Mouse (Mus musculus): ENCODE measurements around the gene March11. TPM values are rescaled to one million over a fixed set of nuclear protein-coding genes. Genes with fewer than 3 reads are reported as not detected.

March11 gene
- polyA plus RNA-seq, 1 experiment: not detected

DNA sequence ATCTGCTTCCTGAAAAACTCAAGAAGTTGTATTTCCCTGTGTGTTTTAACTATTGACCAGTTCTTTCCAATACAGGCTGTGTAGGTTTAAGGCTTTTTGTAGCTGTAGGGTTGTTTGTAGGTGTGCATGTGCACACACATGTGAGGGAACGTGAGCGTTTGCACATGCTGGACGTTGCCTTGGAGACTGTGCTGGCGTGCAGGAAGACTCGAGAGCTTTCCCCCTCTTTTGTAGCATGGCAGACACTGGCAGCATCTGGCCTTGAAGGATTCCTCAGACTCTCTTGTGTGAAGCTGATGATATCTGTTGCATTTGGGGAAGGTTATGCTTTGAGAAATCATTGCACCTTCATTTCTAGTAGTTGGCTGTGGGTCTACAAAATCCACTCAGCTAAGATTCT, 35.5 kb downstream of the March11 start:
- no peaks in the 10 kb centered on the region for H3K36me3 ChIP-seq (ENCODE audit: control insufficient read depth)
- peaks cover 5% of the 10 kb centered on the region; the same call in 1 of the 2 replicates for H3K9me3 ChIP-seq (ENCODE audit: control insufficient read depth, low read length)
- H3K4me1 ChIP-seq (ENCODE audit: control insufficient read depth): no peaks in the 10 kb centered on the region
- TF ChIP-seq TAL1 (IDR thresholded peaks at IDR 0.05; ENCODE audit: low read length): no peak
- TF ChIP-seq GATA1 (IDR thresholded peaks at IDR 0.05; ENCODE audit: low read length): no peak
- H3K27me3 ChIP-seq (ENCODE audit: control insufficient read depth): no peaks in the 10 kb centered on the region
- H3K4me3 ChIP-seq (replicated peaks): no peak overlapping the region

DNA sequence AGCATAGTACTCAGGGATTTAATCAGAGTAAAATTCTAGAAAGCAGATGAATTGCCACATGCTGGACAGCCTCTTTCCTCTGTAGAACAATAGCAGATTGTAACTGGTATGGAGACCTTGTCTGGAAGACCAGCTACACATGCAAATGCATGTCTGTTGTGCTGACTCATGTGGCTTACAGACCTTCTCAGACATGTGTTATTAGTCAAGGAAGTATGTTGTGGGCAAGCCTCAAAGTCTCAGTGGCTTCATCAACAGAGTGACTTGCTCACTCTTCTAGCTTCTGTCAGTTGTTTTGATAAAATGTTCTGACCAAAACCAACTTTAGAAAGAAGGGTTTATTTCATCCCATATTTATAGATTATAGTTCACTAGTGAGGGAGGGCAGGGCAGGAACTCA, 44.8 kb downstream of the March11 start:
- Histone ChIP-seq H3K9me3 (ENCODE audit: control insufficient read depth, low read length) (no peaks in the 10 kb centered on the region), H3K27me3 (ENCODE audit: control insufficient read depth) (no peaks in the 10 kb centered on the region), H3K4me1 (ENCODE audit: control insufficient read depth) (no peaks in the 10 kb centered on the region), H3K4me3 (replicated peaks) (no peak overlapping the region), H3K36me3 (ENCODE audit: control insufficient read depth) (no peaks in the 10 kb centered on the region)
- TF ChIP-seq TAL1 (IDR thresholded peaks at IDR 0.05; ENCODE audit: low read length) (no peak), GATA1 (IDR thresholded peaks at IDR 0.05; ENCODE audit: low read length) (no peak)

DNA sequence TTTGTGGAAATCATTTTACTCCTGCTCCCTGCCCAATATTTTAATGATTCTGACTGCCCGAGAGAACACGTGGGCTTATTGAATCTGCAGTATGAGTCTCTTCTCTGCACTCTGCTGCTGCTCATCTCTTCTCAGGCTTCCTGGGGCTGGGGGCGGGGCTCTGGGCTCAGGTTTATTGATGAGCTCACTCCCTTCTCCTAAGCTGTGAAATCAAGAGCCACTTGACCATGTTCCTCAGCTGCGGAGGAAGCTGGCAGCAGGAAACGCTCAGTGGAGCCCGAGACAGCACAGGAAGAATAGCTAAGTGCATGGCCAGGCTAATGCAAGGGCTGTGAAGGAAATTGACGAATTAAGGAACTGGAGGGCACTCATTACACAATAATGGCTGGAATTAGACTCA, 56.5 kb downstream of the March11 start:
- H3K36me3 ChIP-seq (ENCODE audit: control insufficient read depth): no peaks in the 10 kb centered on the region
- H3K9me3 ChIP-seq (ENCODE audit: control insufficient read depth, low read length): no peaks in the 10 kb centered on the region
- H3K4me1 ChIP-seq (ENCODE audit: control insufficient read depth): no peaks in the 10 kb centered on the region
- no peak overlapping the region for H3K4me3 ChIP-seq (replicated peaks)
- TF ChIP-seq TAL1 (IDR thresholded peaks at IDR 0.05; ENCODE audit: low read length) (no peak), GATA1 (IDR thresholded peaks at IDR 0.05; ENCODE audit: low read length) (no peak)
- H3K27me3 ChIP-seq (ENCODE audit: control insufficient read depth): no peaks in the 10 kb centered on the region

DNA sequence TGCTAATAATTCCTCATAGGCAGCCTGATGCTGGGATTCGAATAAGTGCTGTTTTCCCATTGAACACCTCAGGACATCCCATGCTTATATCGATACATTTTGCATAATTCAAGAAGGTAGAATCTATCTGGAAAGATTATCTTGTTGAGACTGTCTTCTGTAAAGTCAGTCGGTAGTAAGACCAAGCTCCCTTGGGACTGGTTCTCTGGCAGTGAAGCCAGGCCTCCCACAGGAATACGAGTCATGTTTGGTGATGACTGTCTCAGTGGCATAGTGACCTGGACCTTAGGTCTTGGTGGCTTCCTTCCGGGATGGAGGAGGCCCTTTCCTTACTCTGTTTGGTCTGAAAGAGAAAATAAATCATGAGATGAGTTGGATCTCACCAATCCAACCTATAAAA, 57.7 kb downstream of the March11 start:
- TF ChIP-seq GATA1 (IDR thresholded peaks at IDR 0.05; ENCODE audit: low read length) (no peak), TAL1 (IDR thresholded peaks at IDR 0.05; ENCODE audit: low read length) (no peak)
- Histone ChIP-seq H3K27me3 (ENCODE audit: control insufficient read depth) (no peaks in the 10 kb centered on the region), H3K4me1 (ENCODE audit: control insufficient read depth) (no peaks in the 10 kb centered on the region), H3K4me3 (replicated peaks) (no peak overlapping the region), H3K9me3 (ENCODE audit: control insufficient read depth, low read length) (no peaks in the 10 kb centered on the region), H3K36me3 (ENCODE audit: control insufficient read depth) (no peaks in the 10 kb centered on the region)

DNA sequence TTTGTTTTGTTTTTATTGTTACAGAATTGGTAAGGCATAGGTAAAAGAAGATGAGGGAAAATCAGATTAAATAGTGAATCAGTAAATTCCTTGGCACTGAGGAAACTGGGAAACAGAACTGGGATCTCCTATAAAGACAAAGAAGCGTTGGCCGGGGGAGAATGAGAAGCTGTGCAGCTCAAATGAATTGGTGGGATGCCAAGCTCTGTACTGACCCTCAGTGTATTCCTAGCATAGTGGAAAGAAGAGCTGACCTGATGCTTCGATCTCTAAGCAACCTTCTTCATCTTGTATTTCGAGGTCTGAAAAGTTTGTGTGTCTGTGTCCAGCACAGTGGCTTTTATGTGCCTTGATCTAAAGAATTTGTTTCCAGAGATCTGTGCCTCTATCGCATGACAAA, 64.9 kb downstream of the March11 start:
- Histone ChIP-seq H3K4me3 (replicated peaks) (no peak overlapping the region), H3K9me3 (ENCODE audit: control insufficient read depth, low read length) (no peaks in the 10 kb centered on the region), H3K36me3 (ENCODE audit: control insufficient read depth) (no peaks in the 10 kb centered on the region), H3K4me1 (ENCODE audit: control insufficient read depth) (no peaks in the 10 kb centered on the region), H3K27me3 (ENCODE audit: control insufficient read depth) (no peaks in the 10 kb centered on the region)
- TF ChIP-seq TAL1 (IDR thresholded peaks at IDR 0.05; ENCODE audit: low read length): no peak
- no peak for TF ChIP-seq GATA1 (IDR thresholded peaks at IDR 0.05; ENCODE audit: low read length)

DNA sequence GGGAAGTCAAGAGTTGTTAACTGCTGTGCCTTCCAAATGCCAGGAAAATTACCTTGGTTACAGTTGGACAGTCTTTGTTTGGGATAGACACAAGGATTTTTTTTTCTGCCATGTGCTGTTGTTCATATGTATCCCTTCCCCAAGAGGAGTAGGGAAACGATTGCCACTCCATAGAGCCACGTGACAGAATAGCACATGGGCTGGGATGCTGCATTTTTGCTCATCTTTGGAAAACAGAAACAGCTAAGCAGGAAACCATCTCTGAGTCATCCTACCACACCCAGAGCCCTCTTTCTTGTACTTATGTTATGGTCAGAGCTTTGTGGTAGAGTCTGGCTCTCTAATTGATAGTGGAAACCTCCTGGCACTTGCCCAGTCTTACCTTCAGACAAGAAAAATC, 65.4 kb downstream of the March11 start:
- TF ChIP-seq GATA1 (IDR thresholded peaks at IDR 0.05; ENCODE audit: low read length) (no peak), TAL1 (IDR thresholded peaks at IDR 0.05; ENCODE audit: low read length) (no peak)
- H3K36me3 ChIP-seq (ENCODE audit: control insufficient read depth): no peaks in the 10 kb centered on the region
- H3K4me1 ChIP-seq (ENCODE audit: control insufficient read depth): no peaks in the 10 kb centered on the region
- H3K4me3 ChIP-seq (replicated peaks): no peak overlapping the region
- no peaks in the 10 kb centered on the region for H3K9me3 ChIP-seq (ENCODE audit: control insufficient read depth, low read length)
- no peaks in the 10 kb centered on the region for H3K27me3 ChIP-seq (ENCODE audit: control insufficient read depth)

DNA sequence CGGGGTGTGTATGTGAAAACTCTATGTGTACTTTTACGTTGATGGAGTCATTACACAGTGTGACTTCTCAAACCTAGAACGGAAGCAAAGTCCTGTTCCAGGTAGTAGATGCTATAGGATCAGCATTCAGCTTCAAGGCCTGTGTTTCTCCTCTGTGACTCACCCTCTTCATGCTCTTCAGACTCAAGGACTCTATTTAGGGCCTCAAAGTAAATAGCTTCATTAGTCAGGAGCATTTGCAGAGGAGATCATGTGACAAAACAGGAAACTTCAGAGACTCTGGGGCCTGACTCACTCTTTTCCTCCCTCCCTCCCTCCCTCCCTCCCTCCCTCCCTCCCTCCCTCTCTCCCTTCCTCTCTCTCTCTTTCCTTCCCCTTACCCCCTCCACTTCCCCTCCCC, 66.1 kb downstream of the March11 start:
- Histone ChIP-seq H3K27me3 (ENCODE audit: control insufficient read depth) (no peaks in the 10 kb centered on the region), H3K36me3 (ENCODE audit: control insufficient read depth) (no peaks in the 10 kb centered on the region)

DNA sequence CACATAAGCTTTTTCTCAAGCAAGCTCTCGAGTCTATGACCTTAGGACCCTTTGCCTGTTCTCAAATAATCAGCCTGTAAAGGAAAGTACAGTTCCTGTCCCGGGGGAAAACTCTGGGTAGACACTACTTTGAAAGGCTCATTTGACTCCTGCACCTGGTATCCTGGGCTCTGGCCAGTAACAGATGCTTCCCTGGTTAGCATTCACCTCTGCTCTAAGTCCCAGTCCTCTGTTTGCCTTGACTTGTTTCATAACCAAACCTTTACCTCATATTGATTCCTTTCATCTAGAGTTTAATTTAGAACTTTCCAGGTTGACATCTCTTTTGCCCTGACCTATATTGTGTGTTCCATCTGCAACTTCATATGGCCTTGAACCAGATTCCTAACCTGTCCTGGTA, 68.5 kb downstream of the March11 start:
- Histone ChIP-seq H3K9me3 (ENCODE audit: control insufficient read depth, low read length) (no peaks in the 10 kb centered on the region), H3K4me3 (replicated peaks) (no peak overlapping the region), H3K4me1 (ENCODE audit: control insufficient read depth) (no peaks in the 10 kb centered on the region), H3K36me3 (ENCODE audit: control insufficient read depth) (no peaks in the 10 kb centered on the region), H3K27me3 (ENCODE audit: control insufficient read depth) (no peaks in the 10 kb centered on the region)
- TF ChIP-seq TAL1 (IDR thresholded peaks at IDR 0.05; ENCODE audit: low read length) (no peak), GATA1 (IDR thresholded peaks at IDR 0.05; ENCODE audit: low read length) (no peak)

More for the DNA sequence above, 66.1 kb downstream of the March11 start:
- Histone ChIP-seq H3K4me1 (ENCODE audit: control insufficient read depth) (no peaks in the 10 kb centered on the region), H3K4me3 (replicated peaks) (no peak overlapping the region), H3K9me3 (ENCODE audit: control insufficient read depth, low read length) (no peaks in the 10 kb centered on the region)
- TF ChIP-seq TAL1 (IDR thresholded peaks at IDR 0.05; ENCODE audit: low read length) (no peak), GATA1 (IDR thresholded peaks at IDR 0.05; ENCODE audit: low read length) (no peak)

DNA sequence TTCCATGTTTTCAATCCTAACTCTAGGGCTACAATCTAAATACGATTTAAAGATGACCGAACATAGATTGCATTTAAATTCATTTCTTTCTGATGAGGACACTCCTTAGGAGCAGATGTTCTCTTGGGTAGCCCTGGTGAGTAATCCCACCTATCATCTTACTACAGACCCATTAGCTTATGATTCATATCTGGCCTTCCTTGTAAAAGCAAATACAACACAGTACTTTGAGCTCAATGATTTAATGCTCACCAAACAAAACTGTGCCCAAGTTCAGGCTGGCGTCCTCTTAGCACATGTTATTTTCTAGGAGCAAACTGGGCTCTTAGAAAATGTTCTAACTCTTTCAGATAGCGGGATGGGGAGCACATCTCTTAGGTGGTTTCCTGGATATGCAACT, 70.0 kb downstream of the March11 start:
- Histone ChIP-seq H3K27me3 (ENCODE audit: control insufficient read depth) (no peaks in the 10 kb centered on the region), H3K36me3 (ENCODE audit: control insufficient read depth) (no peaks in the 10 kb centered on the region), H3K4me1 (ENCODE audit: control insufficient read depth) (no peaks in the 10 kb centered on the region), H3K4me3 (replicated peaks) (no peak overlapping the region), H3K9me3 (ENCODE audit: control insufficient read depth, low read length) (no peaks in the 10 kb centered on the region)
- TF ChIP-seq TAL1 (IDR thresholded peaks at IDR 0.05; ENCODE audit: low read length) (no peak), GATA1 (IDR thresholded peaks at IDR 0.05; ENCODE audit: low read length) (no peak)

DNA sequence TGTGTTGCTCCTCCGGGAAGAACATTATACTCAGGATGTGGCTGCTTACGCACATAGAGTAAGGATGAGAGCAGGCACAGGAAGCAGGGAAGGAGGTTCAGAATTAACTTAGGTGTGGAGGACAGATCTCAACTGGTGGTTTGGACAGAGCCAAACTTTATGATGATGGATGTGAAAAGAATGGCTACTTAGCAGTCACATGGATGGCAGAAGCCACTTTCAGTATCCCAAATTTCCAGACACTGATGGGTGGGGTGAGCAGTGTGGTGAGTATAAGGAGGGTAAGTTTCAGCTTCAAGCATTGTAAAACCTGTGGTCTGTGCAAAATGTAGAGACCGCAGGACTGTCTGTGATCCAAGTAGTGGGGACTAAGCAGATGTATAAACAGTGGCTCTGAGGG, 71.0 kb downstream of the March11 start:
- no peak overlapping the region for H3K4me3 ChIP-seq (replicated peaks)
- no peaks in the 10 kb centered on the region for H3K27me3 ChIP-seq (ENCODE audit: control insufficient read depth)

More for the DNA sequence above, 71.0 kb downstream of the March11 start:
- TF ChIP-seq TAL1 (IDR thresholded peaks at IDR 0.05; ENCODE audit: low read length) (no peak), GATA1 (IDR thresholded peaks at IDR 0.05; ENCODE audit: low read length) (no peak)
- H3K4me1 ChIP-seq (ENCODE audit: control insufficient read depth): no peaks in the 10 kb centered on the region
- H3K36me3 ChIP-seq (ENCODE audit: control insufficient read depth): no peaks in the 10 kb centered on the region
- no peaks in the 10 kb centered on the region for H3K9me3 ChIP-seq (ENCODE audit: control insufficient read depth, low read length)
